Comparison of ENCODE assay signal across 8 mouse cellular contexts in genomic region chr2:121806959-121807653, GRCm38 (mm10). TPM values are rescaled to one million over a fixed set of nuclear protein-coding genes. Genes with fewer than 3 reads are reported as not detected.
DNase-seq lines count a peak whose midpoint lies in the region; ATAC-seq lines count a peak whose summit lies in the region.

TSS of gene Frmd5 (minus strand) at chr2:121807087.

- H3K9ac ChIP-seq in hindbrain, embryonic 14.5 days: peak within 1 kb of the TSS; percentile 96

- H3K27me3 ChIP-seq in hindbrain, embryonic 14.5 days (ENCODE audit: control insufficient read depth, insufficient read depth, low read length): no peaks in the 10 kb centered on the region

- peak; percentile 80 for DNase-seq in WW6 (ENCODE audit: low read depth, low spot score)
- peak; percentile 81 to 90 for DNase-seq in cerebellum, postnatal 4 days (ENCODE audit: low spot score in 2 of 2)
- peak; percentile 93 to 95 for DNase-seq in frontal cortex, postnatal 36 days (ENCODE audit: low spot score in 2 of 2)
- peak; percentile 93 for DNase-seq in hindbrain, embryonic 14.5 days (ENCODE audit: low spot score)
- DNase-seq in layer of hippocampus, postnatal 25 days (ENCODE audit: extremely low spot score in 1 of 2, low spot score in 1 of 2): peak; percentile 73 to 86
- DNase-seq in lung, postnatal 14 days: peak; percentile 86
- DNase-seq in retina, adult 2 months (ENCODE audit: low read depth, low spot score): peak; percentile 88
- DNase-seq in thymus, postnatal 25 days: peak; percentile 90

- peak within 1 kb of the TSS; percentile 76 for H3K4me3 ChIP-seq in hindbrain, embryonic 14.5 days (replicated peaks; ENCODE audit: low read length)

- peak within 1 kb of the TSS; percentile 77 for H3K4me2 ChIP-seq in hindbrain, embryonic 14.5 days (replicated peaks)

- ATAC-seq in hindbrain, embryonic 14.5 days (ENCODE audit: low FRiP score): peak; percentile 97

- H3K4me1 ChIP-seq in hindbrain, embryonic 14.5 days (replicated peaks; ENCODE audit: control insufficient read depth, insufficient read depth, low read length): peaks cover 13% of the 10 kb centered on the region; the same call in 1 of the 2 replicates

- no peaks in the 10 kb centered on the region for H3K36me3 ChIP-seq in hindbrain, embryonic 14.5 days (replicated peaks; ENCODE audit: control insufficient read depth, insufficient read depth)

- peak within 1 kb of the TSS; percentile 95 for H3K27ac ChIP-seq in hindbrain, embryonic 14.5 days

- H3K9me3 ChIP-seq in hindbrain, embryonic 14.5 days (ENCODE audit: control insufficient read depth, low read length): no peaks in the 10 kb centered on the region

- WGBS in hindbrain, embryonic 14.5 days: under 1% methylated on average over 35 of the region's 35 CpGs

RNA-seq across cellular contexts. Expression of gene Frmd5, which starts in this region (rescaled TPM):
- 29.4 and 30.0 TPM in 2 replicates for polyA plus RNA-seq in hindbrain, embryonic 14.5 days (2014; fragmentation: Nextera tagmentation; extraction: Ambion mirVana)
- total RNA-seq in layer of hippocampus, postnatal 25 days (2021): 10 to 100 TPM; 30.1 to 37.0 TPM

Comparison
In these comparisons a context has a peak if more than half of its experiments do, and no peak if none do; other contexts are left out.
1. Peak in every context shown above with its lines: DNase-seq, ATAC-seq, H3K4me3 ChIP-seq and H3K27ac ChIP-seq.